Mouse (Mus musculus) MN1 (cell line): ENCODE measurements around the gene Dab1.

Experiments used
- DNase-seq: peaks from one replicate; pipeline ENCODE4 v3.0.0-alpha.2; 2016; ENCODE audit warnings: low spot score

The Dab1 gene

GRCm38 (mm10) chr4:104670741-104671140 is 1051.6 kb downstream of the Dab1 start:
- no peak for DNase-seq

- no peak for DNase-seq
These were observed 1054.2 kb downstream of the Dab1 start for GRCm38 (mm10) chr4:104673317-104673716.

GRCm38 (mm10) chr4:104674706-104675105 is 1055.5 kb downstream of the Dab1 start:
- DNase-seq = no peak

GRCm38 (mm10) chr4:104678234-104678633 is 1059.1 kb downstream of the Dab1 start:
- no peak for DNase-seq

GRCm38 (mm10) chr4:104680475-104680874 is 1061.3 kb downstream of the Dab1 start:
- no peak for DNase-seq

GRCm38 (mm10) chr4:104686137-104686809 is 1067.1 kb downstream of the Dab1 start:
- no peak for DNase-seq

GRCm38 (mm10) chr4:104689047-104689446 is 1069.9 kb downstream of the Dab1 start:
- peak; percentile 79 for DNase-seq

GRCm38 (mm10) chr4:104691026-104691425 is 1071.9 kb downstream of the Dab1 start:
- no peak for DNase-seq

- DNase-seq = no peak
These were observed 1075.0 kb downstream of the Dab1 start for GRCm38 (mm10) chr4:104694188-104694587.

GRCm38 (mm10) chr4:104696522-104696921 is 1077.4 kb downstream of the Dab1 start:
- peak; percentile 48 for DNase-seq

- DNase-seq = no peak
These were observed 1078.5 kb downstream of the Dab1 start for GRCm38 (mm10) chr4:104697703-104698102.

- no peak for DNase-seq
These were observed 1086.8 kb downstream of the Dab1 start for GRCm38 (mm10) chr4:104705664-104706645.

- DNase-seq = no peak
These were observed 1093.4 kb downstream of the Dab1 start for GRCm38 (mm10) chr4:104712338-104713083.

GRCm38 (mm10) chr4:104714925-104715519 is 1095.9 kb downstream of the Dab1 start:
- DNase-seq = no peak

- DNase-seq = no peak
These were observed 1096.7 kb downstream of the Dab1 start for GRCm38 (mm10) chr4:104715857-104716256.

- DNase-seq = no peak
These were observed 1097.3 kb downstream of the Dab1 start for GRCm38 (mm10) chr4:104716506-104716905.

GRCm38 (mm10) chr4:104718973-104719795 is 1100.0 kb downstream of the Dab1 start:
- DNase-seq = peak; percentile 21

- no peak for DNase-seq
These were observed 1104.4 kb downstream of the Dab1 start for GRCm38 (mm10) chr4:104723527-104724045.

- DNase-seq = no peak
These were observed 1105.1 kb downstream of the Dab1 start for GRCm38 (mm10) chr4:104724258-104724657.

- no peak for DNase-seq
These were observed 1106.5 kb downstream of the Dab1 start for GRCm38 (mm10) chr4:104725673-104726072.

GRCm38 (mm10) chr4:104729185-104729584 is 1110.0 kb downstream of the Dab1 start:
- DNase-seq = no peak
